Mouse (Mus musculus) left cerebral cortex, adult 18-20 months (tissue): Measurements from ENCODE around the gene Cldn16. TPM values are rescaled to one million over a fixed set of nuclear protein-coding genes. Genes with fewer than 3 reads are reported as not detected.

Source experiments
- total RNA-seq, 2 experiments: library from RNA; stranded (reverse); gene quantifications; 2 replicates each; pipeline ENCODE4 v1.2.3; 2021

The Cldn16 gene
- total RNA-seq, 2 experiments from 2014 or later: not detected

Other genes with a start within 250 kb of the Cldn16 start
- gene Cldn1, start 91.3 kb upstream of the Cldn16 start, total RNA-seq: 1 to 10 TPM; 1.3 to 2.0 TPM
- not detected for gene Tmem207, start 63.6 kb downstream of the Cldn16 start, total RNA-seq
- 10 to 100 TPM; 30.5 to 30.9 TPM for gene Il1rap, start 118.6 kb downstream of the Cldn16 start, total RNA-seq